Mouse (Mus musculus) limb, embryonic 11.5 days (tissue): Measurements from ENCODE around the gene Zbtb33. TPM values are rescaled to one million over a fixed set of nuclear protein-coding genes. Genes with fewer than 3 reads are reported as not detected.

Experiments
- microRNA-seq: library from miRNA; unstranded; fragments of <30 nt; microRNA quantifications from one replicate; pipeline ENCODE4, GENCODE M21; 2016
- polyA plus RNA-seq: library from polyadenylated mRNA; unstranded; fragments of >200 nt; fragmentation: Nextera tagmentation; extraction: Ambion mirVana; gene quantifications from 2 replicates; pipeline ENCODE4 v1.2.1, GENCODE M21; 2014

The Zbtb33 gene
- polyA plus RNA-seq, 1 experiment from 2014 or later = 7.3 TPM

Small RNAs within 50 kb of the gene (microRNA-seq; reads per million reads assigned to microRNA genes)
- 1.2 reads per million for gene Mir3110

Other genes with a start within 250 kb of the Zbtb33 start
- not detected in 2 replicates for gene Btg1-ps1, start 171.0 kb upstream of the Zbtb33 start, polyA plus RNA-seq
- gene Btg1-ps2, start 146.7 kb upstream of the Zbtb33 start, polyA plus RNA-seq = not detected in 2 replicates
- not detected in 2 replicates for gene Rhox10, start 123.3 kb upstream of the Zbtb33 start, polyA plus RNA-seq
- not detected in 2 replicates for gene Rhox11, start 104.7 kb upstream of the Zbtb33 start, polyA plus RNA-seq
- not detected in 2 replicates for gene Rhox12, start 78.9 kb upstream of the Zbtb33 start, polyA plus RNA-seq
- gene Rhox13, start 68.6 kb upstream of the Zbtb33 start, polyA plus RNA-seq = not detected in 2 replicates
- 30.4 and 31.0 TPM in 2 replicates for gene Tmem255a, start 62.6 kb downstream of the Zbtb33 start, polyA plus RNA-seq
- gene Atp1b4, start 126.4 kb downstream of the Zbtb33 start, polyA plus RNA-seq = not detected in 2 replicates